9 mouse cellular contexts compared by ENCODE assay signal in genomic region chr8:71224560-71224959, GRCm38 (mm10). TPM values are rescaled to one million over a fixed set of nuclear protein-coding genes. Genes with fewer than 3 reads are reported as not detected.
DNase-seq lines count a peak whose midpoint lies in the region; ATAC-seq and TF ChIP-seq lines count a peak whose summit lies in the region.
"Had no signal": no experiment of that assay in that cellular context is flagged by ENCODE, and none has a peak within 500 bp of the region (broad histone marks: within the 10 kb centered on the region; RNA-seq: fewer than 3 reads in every experiment).

No protein-coding gene starts in this region.

- H3K4me2 ChIP-seq in liver, postnatal 0 days (ENCODE audit: low read depth, low read length): no peak overlapping the region
- no peak overlapping the region for H3K4me2 ChIP-seq in liver, embryonic 11.5 days
- H3K4me2 ChIP-seq in embryonic facial prominence, embryonic 14.5 days (ENCODE audit: low read depth, low read length): no peak overlapping the region
- no peak overlapping the region for H3K4me2 ChIP-seq in neural tube, embryonic 15.5 days
- H3K4me2 ChIP-seq: hindbrain, embryonic 14.5 days had no signal

- no peak overlapping the region for H3K4me3 ChIP-seq in liver, postnatal 0 days (ENCODE audit: low read depth, low read length)
- H3K4me3 ChIP-seq in liver, embryonic 11.5 days (ENCODE audit: low read depth, low read length): no peak overlapping the region
- no peak overlapping the region for H3K4me3 ChIP-seq in embryonic facial prominence, embryonic 14.5 days (ENCODE audit: low read depth, low read length)
- no peak overlapping the region for H3K4me3 ChIP-seq in neural tube, embryonic 15.5 days (replicated peaks)

- H3K9ac ChIP-seq in liver, postnatal 0 days (replicated peaks): no peak overlapping the region
- H3K9ac ChIP-seq in liver, embryonic 11.5 days (ENCODE audit: low read depth, low read length): no peak overlapping the region
- H3K9ac ChIP-seq in embryonic facial prominence, embryonic 14.5 days (ENCODE audit: low read depth, low read length): no peak overlapping the region
- H3K9ac ChIP-seq in neural tube, embryonic 15.5 days (replicated peaks): no peak overlapping the region
- H3K9ac ChIP-seq: hindbrain, embryonic 14.5 days had no signal

- no peak for TF ChIP-seq EP300 in liver, postnatal 0 days (IDR thresholded peaks at IDR 0.05; ENCODE audit: low read depth)

- H3K36me3 ChIP-seq in liver, postnatal 0 days (replicated peaks; ENCODE audit: insufficient read depth, low read length): no peaks in the 10 kb centered on the region
- no peaks in the 10 kb centered on the region for H3K36me3 ChIP-seq in liver, embryonic 11.5 days (ENCODE audit: control insufficient read depth, insufficient read depth, low read length)
- no peaks in the 10 kb centered on the region for H3K36me3 ChIP-seq in embryonic facial prominence, embryonic 14.5 days (ENCODE audit: control insufficient read depth, insufficient read depth, low read length)
- no peaks in the 10 kb centered on the region for H3K36me3 ChIP-seq in splenic B cell, adult 2 months (ENCODE audit: control insufficient read depth, insufficient read depth, low read length, poor library complexity, severe bottlenecking)
- no peaks in the 10 kb centered on the region for H3K36me3 ChIP-seq in neural tube, embryonic 15.5 days

- no peaks in the 10 kb centered on the region for H3K27me3 ChIP-seq in liver, postnatal 0 days (ENCODE audit: insufficient read depth, low read length)
- H3K27me3 ChIP-seq in liver, embryonic 11.5 days (replicated peaks; ENCODE audit: control insufficient read depth, insufficient read depth, low read length): no peaks in the 10 kb centered on the region
- no peaks in the 10 kb centered on the region for H3K27me3 ChIP-seq in embryonic facial prominence, embryonic 14.5 days (replicated peaks; ENCODE audit: control insufficient read depth, insufficient read depth, low read length)
- H3K27me3 ChIP-seq in splenic B cell, adult 2 months (ENCODE audit: control insufficient read depth, insufficient read depth, low read length, poor library complexity, severe bottlenecking): no peaks in the 10 kb centered on the region; the same call in 1 of the 2 replicates
- no peaks in the 10 kb centered on the region for H3K27me3 ChIP-seq in neural tube, embryonic 15.5 days (replicated peaks)

- H3K4me1 ChIP-seq in liver, postnatal 0 days (ENCODE audit: insufficient read depth): no peaks in the 10 kb centered on the region
- no peaks in the 10 kb centered on the region for H3K4me1 ChIP-seq in liver, embryonic 11.5 days (replicated peaks; ENCODE audit: control insufficient read depth, insufficient read depth, low read length)
- H3K4me1 ChIP-seq in embryonic facial prominence, embryonic 14.5 days (ENCODE audit: control insufficient read depth, insufficient read depth, low read length): no peaks in the 10 kb centered on the region
- H3K4me1 ChIP-seq in neural tube, embryonic 15.5 days: no peaks in the 10 kb centered on the region

- TF ChIP-seq CTCF in liver, postnatal 0 days (IDR thresholded peaks at IDR 0.05; ENCODE audit: low read depth): peak; percentile 72

- DNase-seq in embryo, embryonic 10 days (ENCODE audit: low spot score): peak; percentile 26
- DNase-seq in embryo, embryonic 9.5 days (ENCODE audit: extremely low spot score): no peak
- DNase-seq in liver, postnatal 0 days: no peak
- DNase-seq in liver, embryonic 11.5 days (ENCODE audit: low spot score): no peak
- DNase-seq in embryonic facial prominence, embryonic 14.5 days (ENCODE audit: low spot score): peak; percentile 2
- DNase-seq in splenic B cell, adult 2 months (ENCODE audit: low read depth, low spot score): peak; percentile 62
- DNase-seq in gastrocnemius, postnatal 4 days (ENCODE audit: low spot score in 2 of 2): no peak

- ATAC-seq in liver, postnatal 0 days: no peak
- no peak for ATAC-seq in liver, embryonic 11.5 days (replicated peaks; ENCODE audit: low FRiP score)
- no peak for ATAC-seq in embryonic facial prominence, embryonic 14.5 days (ENCODE audit: low read depth)
- no peak for ATAC-seq in neural tube, embryonic 15.5 days (ENCODE audit: low FRiP score)

- no peak overlapping the region for H3K27ac ChIP-seq in liver, postnatal 0 days (ENCODE audit: low read depth)
- no peak overlapping the region for H3K27ac ChIP-seq in liver, embryonic 11.5 days (ENCODE audit: low read depth, low read length)
- no peak overlapping the region for H3K27ac ChIP-seq in embryonic facial prominence, embryonic 14.5 days (replicated peaks; ENCODE audit: low read depth, low read length)
- no peak overlapping the region for H3K27ac ChIP-seq in neural tube, embryonic 15.5 days (replicated peaks)
- H3K27ac ChIP-seq: hindbrain, embryonic 14.5 days had no signal

- H3K9me3 ChIP-seq in liver, postnatal 0 days (ENCODE audit: low read length): no peaks in the 10 kb centered on the region
- H3K9me3 ChIP-seq in liver, embryonic 11.5 days (ENCODE audit: control insufficient read depth, low read length): no peaks in the 10 kb centered on the region
- no peaks in the 10 kb centered on the region for H3K9me3 ChIP-seq in embryonic facial prominence, embryonic 14.5 days (ENCODE audit: control insufficient read depth, low read length)
- H3K9me3 ChIP-seq in neural tube, embryonic 15.5 days (replicated peaks): no peaks in the 10 kb centered on the region

- 38% methylated on average over 2 of the region's 2 CpGs for WGBS in liver, postnatal 0 days (ENCODE audit: insufficient replicate concordance)
- WGBS in liver, embryonic 11.5 days: 40% methylated on average over 2 of the region's 2 CpGs
- WGBS in embryonic facial prominence, embryonic 14.5 days: 53% methylated on average over 2 of the region's 2 CpGs
- 51% methylated on average over 2 of the region's 2 CpGs for WGBS in neural tube, embryonic 15.5 days

RNA-seq across cellular contexts. Expression of gene Myo9b, which starts 48.0 kb away (rescaled TPM):
- 3.8 and 5.1 TPM in 2 replicates for polyA plus RNA-seq in liver, postnatal 0 days (2015; fragmentation: Nextera tagmentation; extraction: Ambion mirVana)
- 19.0 and 20.2 TPM in 2 replicates for polyA plus RNA-seq in liver, embryonic 11.5 days (2014; fragmentation: Nextera tagmentation; extraction: Ambion mirVana)
- 24.1 and 26.0 TPM in 2 replicates for polyA plus RNA-seq in embryonic facial prominence, embryonic 14.5 days (2014; fragmentation: Nextera tagmentation; extraction: Ambion mirVana)
- polyA plus RNA-seq in neural tube, embryonic 15.5 days (2015; fragmentation: Nextera tagmentation; extraction: Ambion mirVana): 14.9 and 16.0 TPM in 2 replicates
- total RNA-seq in gastrocnemius, postnatal 4 days (2021): 10 to 100 TPM; 35.7 to 45.0 TPM

RNA-seq across cellular contexts. Expression of gene Haus8, which starts 48.2 kb away (rescaled TPM):
- polyA plus RNA-seq in liver, postnatal 0 days (2015; fragmentation: Nextera tagmentation; extraction: Ambion mirVana): 16.5 and 18.6 TPM in 2 replicates
- 73.3 and 77.0 TPM in 2 replicates for polyA plus RNA-seq in liver, embryonic 11.5 days (2014; fragmentation: Nextera tagmentation; extraction: Ambion mirVana)
- 46.2 and 48.7 TPM in 2 replicates for polyA plus RNA-seq in embryonic facial prominence, embryonic 14.5 days (2014; fragmentation: Nextera tagmentation; extraction: Ambion mirVana)
- polyA plus RNA-seq in neural tube, embryonic 15.5 days (2015; fragmentation: Nextera tagmentation; extraction: Ambion mirVana): 68.5 and 72.0 TPM in 2 replicates
- 10 to 100 TPM; 12.9 to 15.2 TPM for total RNA-seq in gastrocnemius, postnatal 4 days (2021)

Comparison
In these comparisons a context has a peak if more than half of its experiments do, and no peak if none do; other contexts are left out.
1. DNase-seq: peak in embryo, embryonic 10 days (single experiment), embryonic facial prominence, embryonic 14.5 days (single experiment) and splenic B cell, adult 2 months (single experiment); none in embryo, embryonic 9.5 days (single experiment), liver, postnatal 0 days (single experiment), liver, embryonic 11.5 days (single experiment) and gastrocnemius, postnatal 4 days (0 of 2).